Mouse (Mus musculus): ENCODE measurements around the gene Rgs3. TPM values are rescaled to one million over a fixed set of nuclear protein-coding genes. Genes with fewer than 3 reads are reported as not detected.

Gene Rgs3
- polyA plus RNA-seq, 1 experiment from 2014 or later = 30.1 TPM

GRCm38 (mm10) chr4:62661311-62661849, 101.7 kb downstream of the Rgs3 start:
- 65% methylated on average over 8 of the region's 8 CpGs for WGBS
- H3K36me3 ChIP-seq (ENCODE audit: control insufficient read depth, insufficient read depth, low read length) = no peaks in the 10 kb centered on the region
- ATAC-seq (ENCODE audit: low read depth) = no peak

GRCm38 (mm10) chr4:62663348-62663747, 103.7 kb downstream of the Rgs3 start:
- WGBS = 6% methylated on average over 6 of the region's 6 CpGs
- peaks cover 20% of the 10 kb centered on the region for H3K4me1 ChIP-seq (ENCODE audit: control insufficient read depth, insufficient read depth, low read length)
- H3K9me3 ChIP-seq (ENCODE audit: control insufficient read depth, low read length) = no peaks in the 10 kb centered on the region
- no peaks in the 10 kb centered on the region for H3K27me3 ChIP-seq (ENCODE audit: control insufficient read depth, insufficient read depth, low read length)
- H3K9ac ChIP-seq (replicated peaks; ENCODE audit: low read depth, low read length) = no peak overlapping the region
- 0 out of 2 replicates have a peak overlapping the region, but pooled peaks have one; percentile 16 for H3K4me2 ChIP-seq (ENCODE audit: low read depth, low read length)
- H3K27ac ChIP-seq (ENCODE audit: low read depth, low read length) = no peak overlapping the region; the same call in 1 of the 2 replicates
- peak; percentile 69 for ATAC-seq (ENCODE audit: low read depth)
- no peak overlapping the region for H3K4me3 ChIP-seq (ENCODE audit: low read depth, low read length)
- H3K36me3 ChIP-seq (ENCODE audit: control insufficient read depth, insufficient read depth, low read length) = no peaks in the 10 kb centered on the region

More at GRCm38 (mm10) chr4:62661311-62661849, 101.7 kb downstream of the Rgs3 start:
- no peaks in the 10 kb centered on the region for H3K9me3 ChIP-seq (ENCODE audit: control insufficient read depth, low read length)
- H3K4me2 ChIP-seq (ENCODE audit: low read depth, low read length) = no peak overlapping the region
- H3K27ac ChIP-seq (ENCODE audit: low read depth, low read length) = no peak overlapping the region
- H3K27me3 ChIP-seq (ENCODE audit: control insufficient read depth, insufficient read depth, low read length) = no peaks in the 10 kb centered on the region
- H3K4me3 ChIP-seq (ENCODE audit: low read depth, low read length) = no peak overlapping the region
- no peak overlapping the region for H3K9ac ChIP-seq (replicated peaks; ENCODE audit: low read depth, low read length)
- peaks cover 20% of the 10 kb centered on the region for H3K4me1 ChIP-seq (ENCODE audit: control insufficient read depth, insufficient read depth, low read length)

- Histone ChIP-seq H3K9me3 (ENCODE audit: control insufficient read depth, low read length) (no peaks in the 10 kb centered on the region), H3K27ac (ENCODE audit: low read depth, low read length) (no peak overlapping the region), H3K9ac (replicated peaks; ENCODE audit: low read depth, low read length) (no peak overlapping the region), H3K4me3 (ENCODE audit: low read depth, low read length) (no peak overlapping the region), H3K27me3 (ENCODE audit: control insufficient read depth, insufficient read depth, low read length) (no peaks in the 10 kb centered on the region), H3K36me3 (ENCODE audit: control insufficient read depth, insufficient read depth, low read length) (no peaks in the 10 kb centered on the region), H3K4me2 (ENCODE audit: low read depth, low read length) (no peak overlapping the region), H3K4me1 (ENCODE audit: control insufficient read depth, insufficient read depth, low read length) (peaks cover 5% of the 10 kb centered on the region; the same call in 1 of the 2 replicates)
- 54% methylated on average over 2 of the region's 2 CpGs for WGBS
- ATAC-seq (ENCODE audit: low read depth) = no peak
These were observed 106.2 kb downstream of the Rgs3 start for GRCm38 (mm10) chr4:62665842-62666241.

GRCm38 (mm10) chr4:62668666-62669065, 109.0 kb downstream of the Rgs3 start:
- no peaks in the 10 kb centered on the region for H3K4me1 ChIP-seq (ENCODE audit: control insufficient read depth, insufficient read depth, low read length)
- H3K4me3 ChIP-seq (ENCODE audit: low read depth, low read length) = no peak overlapping the region
- H3K36me3 ChIP-seq (ENCODE audit: control insufficient read depth, insufficient read depth, low read length) = no peaks in the 10 kb centered on the region
- H3K9me3 ChIP-seq (ENCODE audit: control insufficient read depth, low read length) = no peaks in the 10 kb centered on the region
- no peak overlapping the region for H3K27ac ChIP-seq (ENCODE audit: low read depth, low read length)
- no peak overlapping the region for H3K4me2 ChIP-seq (ENCODE audit: low read depth, low read length)
- 91% methylated on average over 8 of the region's 8 CpGs for WGBS
- no peaks in the 10 kb centered on the region for H3K27me3 ChIP-seq (ENCODE audit: control insufficient read depth, insufficient read depth, low read length)
- H3K9ac ChIP-seq (replicated peaks; ENCODE audit: low read depth, low read length) = no peak overlapping the region
- ATAC-seq (ENCODE audit: low read depth) = no peak

- Histone ChIP-seq H3K4me3 (ENCODE audit: low read depth, low read length) (no peak overlapping the region), H3K9ac (replicated peaks; ENCODE audit: low read depth, low read length) (no peak overlapping the region), H3K27ac (ENCODE audit: low read depth, low read length) (no peak overlapping the region), H3K36me3 (ENCODE audit: control insufficient read depth, insufficient read depth, low read length) (no peaks in the 10 kb centered on the region), H3K27me3 (ENCODE audit: control insufficient read depth, insufficient read depth, low read length) (no peaks in the 10 kb centered on the region), H3K4me2 (ENCODE audit: low read depth, low read length) (no peak overlapping the region), H3K4me1 (ENCODE audit: control insufficient read depth, insufficient read depth, low read length) (no peaks in the 10 kb centered on the region), H3K9me3 (ENCODE audit: control insufficient read depth, low read length) (no peaks in the 10 kb centered on the region)
- no peak for ATAC-seq (ENCODE audit: low read depth)
- 75% methylated on average over 13 of the region's 13 CpGs for WGBS
These were observed 109.7 kb downstream of the Rgs3 start for GRCm38 (mm10) chr4:62669094-62670071.

- H3K4me2 ChIP-seq (ENCODE audit: low read depth, low read length) = peak overlapping the region; percentile 50
- WGBS = 5% methylated on average over 9 of the region's 9 CpGs
- no peak overlapping the region; the same call in 1 of the 2 replicates for H3K27ac ChIP-seq (ENCODE audit: low read depth, low read length)
- H3K27me3 ChIP-seq (ENCODE audit: control insufficient read depth, insufficient read depth, low read length) = no peaks in the 10 kb centered on the region
- H3K9ac ChIP-seq (replicated peaks; ENCODE audit: low read depth, low read length) = peak overlapping the region; percentile 77
- peaks cover 24% of the 10 kb centered on the region for H3K4me1 ChIP-seq (ENCODE audit: control insufficient read depth, insufficient read depth, low read length)
- no peaks in the 10 kb centered on the region for H3K9me3 ChIP-seq (ENCODE audit: control insufficient read depth, low read length)
- peak overlapping the region; percentile 56 for H3K4me3 ChIP-seq (ENCODE audit: low read depth, low read length)
- no peaks in the 10 kb centered on the region for H3K36me3 ChIP-seq (ENCODE audit: control insufficient read depth, insufficient read depth, low read length)
- peak; percentile 80 for ATAC-seq (ENCODE audit: low read depth)
These were observed 113.9 kb downstream of the Rgs3 start for GRCm38 (mm10) chr4:62673531-62674030.

- H3K4me3 ChIP-seq (ENCODE audit: low read depth, low read length) = peak overlapping the region; percentile 56
- peak overlapping the region; percentile 50 for H3K4me2 ChIP-seq (ENCODE audit: low read depth, low read length)
- peak overlapping the region; percentile 57 for H3K27ac ChIP-seq (ENCODE audit: low read depth, low read length)
- WGBS = under 1% methylated on average over 30 of the region's 30 CpGs
- peak; percentile 52 for ATAC-seq (ENCODE audit: low read depth)
- no peaks in the 10 kb centered on the region for H3K27me3 ChIP-seq (ENCODE audit: control insufficient read depth, insufficient read depth, low read length)
- peak overlapping the region; percentile 77 for H3K9ac ChIP-seq (replicated peaks; ENCODE audit: low read depth, low read length)
- no peaks in the 10 kb centered on the region for H3K9me3 ChIP-seq (ENCODE audit: control insufficient read depth, low read length)
- no peaks in the 10 kb centered on the region for H3K36me3 ChIP-seq (ENCODE audit: control insufficient read depth, insufficient read depth, low read length)
- peaks cover 27% of the 10 kb centered on the region for H3K4me1 ChIP-seq (ENCODE audit: control insufficient read depth, insufficient read depth, low read length)
These were observed 114.7 kb downstream of the Rgs3 start for GRCm38 (mm10) chr4:62674031-62674995.

- Histone ChIP-seq H3K27ac (ENCODE audit: low read depth, low read length) (no peak overlapping the region), H3K4me2 (ENCODE audit: low read depth, low read length) (peak overlapping the region; percentile 50), H3K4me3 (ENCODE audit: low read depth, low read length) (peak overlapping the region; percentile 56), H3K4me1 (ENCODE audit: control insufficient read depth, insufficient read depth, low read length) (peaks cover 28% of the 10 kb centered on the region), H3K36me3 (ENCODE audit: control insufficient read depth, insufficient read depth, low read length) (no peaks in the 10 kb centered on the region), H3K9me3 (ENCODE audit: control insufficient read depth, low read length) (no peaks in the 10 kb centered on the region), H3K9ac (replicated peaks; ENCODE audit: low read depth, low read length) (peak overlapping the region; percentile 77), H3K27me3 (ENCODE audit: control insufficient read depth, insufficient read depth, low read length) (no peaks in the 10 kb centered on the region)
- WGBS = 74% methylated on average over 2 of the region's 2 CpGs
- ATAC-seq (ENCODE audit: low read depth) = no peak
These were observed 115.7 kb downstream of the Rgs3 start for GRCm38 (mm10) chr4:62675394-62675793.

All from neural tube, embryonic 14.5 days (tissue).